Mouse (Mus musculus) subcutaneous adipose tissue, adult 2 months (tissue): Measurements from ENCODE around the gene Dffb. TPM values are rescaled to one million over a fixed set of nuclear protein-coding genes. Genes with fewer than 3 reads are reported as not detected.

Source experiments
- polyA plus RNA-seq: library from polyadenylated mRNA; depleted of rRNA; stranded (reverse); fragments of >200 nt; gene quantifications from 2 replicates; pipeline ENCODE4 v1.2.3, GENCODE M21; 2012; ENCODE audit warnings: low replicate concordance; rRNA removed

The Dffb gene
- polyA plus RNA-seq, result 8.2 and 15.1 TPM in 2 replicates

DNA sequence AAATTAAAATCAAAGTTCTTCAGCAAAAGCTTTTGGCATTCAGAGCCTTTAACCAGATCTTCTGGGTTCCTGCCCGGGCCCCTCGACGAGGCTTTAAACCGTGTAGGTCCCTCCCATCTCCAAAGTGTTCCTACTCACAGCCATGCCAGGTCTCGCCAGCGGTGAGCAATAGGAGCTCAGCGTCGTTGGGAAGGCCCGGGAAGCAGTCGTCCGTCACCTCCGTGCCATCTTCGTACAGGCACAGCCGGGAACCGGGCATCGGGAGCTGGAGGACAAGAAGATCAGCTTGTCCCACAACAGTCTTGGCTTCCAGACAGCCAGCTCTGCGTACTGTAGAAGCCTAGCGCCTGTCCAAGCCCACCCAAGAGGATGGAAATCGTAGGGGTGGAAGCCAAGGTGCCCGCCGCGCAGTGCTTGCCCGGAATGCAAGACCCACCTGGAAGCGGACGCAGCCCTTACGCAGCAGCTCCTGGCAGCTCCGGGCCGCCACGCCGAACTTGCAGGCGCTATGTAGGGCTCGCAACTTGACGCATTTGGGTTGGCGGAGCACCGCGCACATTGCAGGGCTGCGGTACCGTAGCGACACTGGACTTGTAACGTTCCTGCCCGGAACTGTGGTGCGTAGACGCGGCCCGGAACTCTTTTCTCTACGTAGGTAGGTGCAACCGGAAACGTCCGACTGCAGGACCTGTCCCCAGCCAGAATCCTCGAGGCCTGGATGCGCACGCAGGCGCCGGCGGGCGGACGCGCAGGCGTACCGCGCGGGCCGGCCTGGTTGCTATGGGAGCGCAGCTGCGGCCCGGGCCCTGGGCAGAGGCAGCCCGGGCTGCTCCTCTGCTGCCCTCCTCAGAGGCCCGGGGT is at the start of gene Dffb, which contains the start of gene Cep104:
TSS of gene Dffb (minus strand) at position 696 of the 861 bp plus-strand sequence.
TSS of gene Cep104 (plus strand) at position 764 of the 861 bp plus-strand sequence.

DNA sequence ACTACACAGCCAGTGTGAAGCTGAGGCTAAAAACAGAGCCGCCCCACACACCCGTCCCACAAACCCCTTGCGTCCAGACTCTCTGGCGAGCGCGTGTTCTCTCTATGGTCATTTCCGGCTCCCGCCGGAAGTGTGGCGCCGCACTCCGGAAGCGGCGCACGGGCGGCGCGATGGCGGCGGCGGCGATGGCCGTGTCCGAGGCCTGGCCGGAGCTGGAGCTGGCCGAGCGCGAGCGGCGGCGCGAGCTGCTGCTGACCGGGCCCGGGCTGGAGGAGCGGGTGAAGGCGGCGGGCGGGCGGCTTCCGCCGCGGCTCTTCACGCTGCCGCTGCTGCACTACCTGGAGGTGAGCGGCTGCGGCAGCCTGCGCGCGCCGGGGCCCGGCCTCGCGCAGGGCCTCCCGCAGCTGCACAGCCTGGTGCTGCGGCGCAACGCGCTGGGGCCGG is 36.7 kb upstream of the Dffb start, which contains the start of gene Lrrc47:
TSS of gene Lrrc47 (plus strand) at position 86 of the 444 bp plus-strand sequence.

DNA sequence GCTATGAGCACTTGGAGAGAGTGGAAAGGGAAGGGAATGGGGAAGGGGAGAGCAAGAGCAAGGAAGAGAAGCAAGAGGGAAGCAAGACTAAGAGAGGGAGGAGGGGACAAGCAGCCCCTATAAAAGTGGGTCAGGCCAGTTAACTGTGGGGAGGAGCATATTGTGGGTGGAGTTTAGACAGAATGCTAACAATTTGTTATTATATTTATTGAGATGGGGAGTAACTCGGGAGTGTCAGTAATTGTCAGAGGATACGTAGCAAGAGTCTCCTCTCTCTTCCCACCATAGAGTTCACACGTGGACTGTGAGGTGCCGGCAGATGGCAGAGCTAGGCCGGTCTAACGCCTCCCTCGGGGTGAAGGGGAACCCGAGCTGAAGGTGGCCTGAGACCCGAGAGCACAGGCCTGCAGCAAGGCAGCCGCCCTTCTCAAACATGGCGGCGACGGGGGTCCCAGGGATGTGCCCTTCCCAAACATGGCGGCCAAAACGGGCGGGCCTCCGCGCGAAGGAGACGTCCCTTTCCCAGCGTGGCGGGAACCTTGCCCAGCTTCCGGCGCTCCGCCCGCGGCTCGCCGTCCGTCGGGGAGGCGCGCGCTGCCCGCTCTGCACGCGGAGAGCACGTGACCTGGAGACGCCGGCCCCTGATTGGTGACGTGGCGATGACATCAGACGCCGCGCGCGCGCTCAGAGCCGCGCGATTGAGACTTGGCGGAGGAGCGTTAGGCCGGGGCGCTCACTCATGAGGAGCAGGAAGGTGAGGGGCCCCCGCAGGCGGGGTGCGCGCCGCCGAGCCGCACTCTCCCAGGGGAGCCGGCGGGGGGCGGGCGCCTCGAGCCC is 18.1 kb downstream of the Dffb start, which contains the start of gene A430005L14Rik:
TSS of gene A430005L14Rik (plus strand) at position 669 of the 837 bp plus-strand sequence.

Other genes with a start within 250 kb of the Dffb start
- gene A430005L14Rik, start 17.9 kb downstream of the Dffb start, polyA plus RNA-seq, result 27.7 and 39.4 TPM in 2 replicates
- gene Cep104, start 68 bp upstream of the Dffb start, polyA plus RNA-seq, result 16.2 and 18.6 TPM in 2 replicates
- gene Lrrc47, start 36.6 kb upstream of the Dffb start, polyA plus RNA-seq, result 31.1 and 53.7 TPM in 2 replicates
- 114 and 165 TPM in 2 replicates for gene Smim1, start 51.1 kb upstream of the Dffb start, polyA plus RNA-seq
- not detected in 2 replicates for gene Ccdc27, start 67.6 kb upstream of the Dffb start, polyA plus RNA-seq
- gene Trp73, start 165.1 kb upstream of the Dffb start, polyA plus RNA-seq, result 0.06 TPM in 1 of 2 replicates, not detected in the other
- gene Wrap73, start 167.2 kb upstream of the Dffb start, polyA plus RNA-seq, result 17.3 and 27.8 TPM in 2 replicates
- gene Tprgl, start 185.5 kb upstream of the Dffb start, polyA plus RNA-seq, result 173 and 225 TPM in 2 replicates
- gene Megf6, start 195.6 kb upstream of the Dffb start, polyA plus RNA-seq, result 6.0 and 7.7 TPM in 2 replicates